Mouse (Mus musculus): ENCODE results near the gene Rnf138rt1. TPM values are rescaled to one million over a fixed set of nuclear protein-coding genes. Genes with fewer than 3 reads are reported as not detected.
A peak's percentile ranks its signal among the peaks of the same experiment; 100 is the strongest.

The Rnf138rt1 gene
- polyA plus RNA-seq, 1 experiment from 2014 or later: 4.6 TPM

GRCm38 (mm10) chrX:163722785-163723577 is 38.1 kb downstream of the Rnf138rt1 start:
- 19% methylated on average over 12 of the region's 12 CpGs for WGBS

GRCm38 (mm10) chrX:163720597-163720996 is 40.5 kb downstream of the Rnf138rt1 start:
- no peak for ATAC-seq
- Histone ChIP-seq H3K36me3 (ENCODE audit: control insufficient read depth, insufficient read depth) (no peaks in the 10 kb centered on the region), H3K27me3 (replicated peaks; ENCODE audit: control insufficient read depth, insufficient read depth, low read length) (no peaks in the 10 kb centered on the region), H3K4me2 (ENCODE audit: low read length) (no peak overlapping the region), H3K4me1 (replicated peaks; ENCODE audit: control insufficient read depth, insufficient read depth, low read length) (no peaks in the 10 kb centered on the region), H3K9me3 (ENCODE audit: control insufficient read depth, low read length) (no peaks in the 10 kb centered on the region), H3K27ac (ENCODE audit: low read length) (no peak overlapping the region), H3K4me3 (replicated peaks; ENCODE audit: low read length) (no peak overlapping the region), H3K9ac (replicated peaks; ENCODE audit: low read depth, low read length) (no peak overlapping the region)
- 66% methylated on average over 2 of the region's 2 CpGs for WGBS

More at GRCm38 (mm10) chrX:163722785-163723577, 38.1 kb downstream of the Rnf138rt1 start:
- peak overlapping the region; percentile 65; the same call in 1 of the 2 replicates for H3K27ac ChIP-seq (ENCODE audit: low read length)
- no peaks in the 10 kb centered on the region for H3K4me1 ChIP-seq (replicated peaks; ENCODE audit: control insufficient read depth, insufficient read depth, low read length)
- ATAC-seq: peak; percentile 88
- no peaks in the 10 kb centered on the region for H3K9me3 ChIP-seq (ENCODE audit: control insufficient read depth, low read length)
- H3K27me3 ChIP-seq (replicated peaks; ENCODE audit: control insufficient read depth, insufficient read depth, low read length): no peaks in the 10 kb centered on the region
- H3K4me3 ChIP-seq (replicated peaks; ENCODE audit: low read length): no peak overlapping the region
- no peak overlapping the region for H3K9ac ChIP-seq (replicated peaks; ENCODE audit: low read depth, low read length)
- peak overlapping the region; percentile 23; the same call in 1 of the 2 replicates for H3K4me2 ChIP-seq (ENCODE audit: low read length)
- no peaks in the 10 kb centered on the region for H3K36me3 ChIP-seq (ENCODE audit: control insufficient read depth, insufficient read depth)

Other genes with a start within 250 kb of the Rnf138rt1 start
- 0.42 and 0.50 TPM in 2 replicates for gene Grpr, start 211.7 kb downstream of the Rnf138rt1 start, polyA plus RNA-seq (2015; fragmentation: Nextera tagmentation; extraction: Ambion mirVana)
- gene Ap1s2, start 147.7 kb upstream of the Rnf138rt1 start, polyA plus RNA-seq (2015; fragmentation: Nextera tagmentation; extraction: Ambion mirVana): 128 and 130 TPM in 2 replicates
- 47.7 and 50.2 TPM in 2 replicates for gene Zrsr2, start 197.3 kb upstream of the Rnf138rt1 start, polyA plus RNA-seq (2015; fragmentation: Nextera tagmentation; extraction: Ambion mirVana)

All from forebrain, embryonic 16.5 days (tissue).